Mouse (Mus musculus) testis, adult 2 months (tissue): ENCODE results near the gene Senp7.

Experiments
- CTCF ChIP-seq: fragments of 200-500 bp; IDR thresholded peaks from 2 replicates; pipeline ENCODE4 v1.5.1; 2012; ENCODE audit warnings: low read depth, mild to moderate bottlenecking, inconsistent platforms, low read length, moderate library complexity; ENCODE audit not compliant: control insufficient read depth, insufficient read depth, insufficient replicate concordance
- POLR2A ChIP-seq: fragments of 200-500 bp; IDR thresholded peaks from 2 replicates; pipeline ENCODE4 v1.6.1; 2012; ENCODE audit warnings: low read depth, mild to moderate bottlenecking, inconsistent platforms, low read length, moderate library complexity; ENCODE audit not compliant: control insufficient read depth

GRCm38 (mm10) chr16:56124045-56124444, 75.9 kb downstream of the Senp7 start:
- TF ChIP-seq CTCF (no peak), POLR2A (no peak)
